Mouse (Mus musculus): ENCODE data around the gene Trpm7. TPM values are rescaled to one million over a fixed set of nuclear protein-coding genes. Genes with fewer than 3 reads are reported as not detected.
"Not testable (repeated sequence)": the region's sequence is repeated elsewhere in the genome, so short reads cannot be mapped to it uniquely, and the experiment has no call there.

The Trpm7 gene
- polyA plus RNA-seq, 1 experiment from 2014 or later: 34.2 TPM

DNA sequence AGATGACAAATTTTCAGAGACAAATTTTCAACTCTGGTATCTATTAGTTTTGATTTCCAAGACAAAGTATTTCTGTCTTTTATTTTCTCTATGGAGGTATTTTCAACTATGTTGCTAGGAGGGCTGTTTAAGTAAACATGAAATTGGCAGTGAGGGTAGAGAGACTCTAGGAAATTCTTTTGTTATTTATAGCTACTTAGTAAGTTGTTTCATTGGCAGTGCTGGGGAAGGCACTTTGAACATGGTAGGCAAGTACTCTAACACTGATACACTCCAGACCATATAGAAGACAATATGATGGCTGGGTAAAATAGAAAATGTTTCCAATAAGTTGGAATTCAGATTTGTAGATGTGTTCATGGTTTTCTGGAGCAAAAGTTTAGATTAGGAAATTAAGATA, 15.7 kb upstream of the Trpm7 start:
- ATAC-seq (ENCODE audit: low FRiP score) (no peak), DNase-seq (ENCODE audit: low spot score, missing footprints) (no peak)
- Histone ChIP-seq H3K9ac (ENCODE audit: low read length) (no peak overlapping the region), H3K27me3 (ENCODE audit: control insufficient read depth, insufficient read depth, low read length) (no peaks in the 10 kb centered on the region), H3K36me3 (ENCODE audit: control insufficient read depth, insufficient read depth, low read length) (no peaks in the 10 kb centered on the region), H3K9me3 (ENCODE audit: control insufficient read depth, low read length) (no peaks in the 10 kb centered on the region), H3K27ac (ENCODE audit: low read depth, low read length) (no peak overlapping the region), H3K4me2 (no peak overlapping the region), H3K4me1 (ENCODE audit: control insufficient read depth, insufficient read depth, low read length) (no peaks in the 10 kb centered on the region), H3K4me3 (ENCODE audit: low read depth, low read length) (no peak overlapping the region)

DNA sequence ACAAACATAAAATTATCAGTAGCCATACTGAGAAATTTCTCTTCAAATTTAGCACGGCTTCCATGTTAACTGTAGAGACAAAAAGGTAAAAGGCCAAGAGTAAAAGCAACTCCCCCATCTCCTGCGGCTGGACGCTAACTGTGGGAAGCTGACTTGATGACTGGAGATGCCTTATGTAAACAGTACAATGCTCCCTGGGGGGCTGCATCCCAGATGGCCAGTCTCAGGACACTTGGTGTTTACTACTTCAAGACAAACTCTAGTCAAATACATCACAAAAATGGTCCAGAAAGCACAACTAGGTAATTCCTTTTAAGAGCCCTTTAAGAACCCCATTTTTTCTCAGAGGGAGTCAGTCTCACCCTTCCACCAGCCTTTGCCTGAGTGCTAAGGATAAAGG, 11.1 kb upstream of the Trpm7 start:
- no peaks in the 10 kb centered on the region for H3K9me3 ChIP-seq (ENCODE audit: control insufficient read depth, low read length)
- no peak overlapping the region for H3K4me3 ChIP-seq (ENCODE audit: low read depth, low read length)
- H3K27me3 ChIP-seq (ENCODE audit: control insufficient read depth, insufficient read depth, low read length): no peaks in the 10 kb centered on the region
- DNase-seq (ENCODE audit: low spot score, missing footprints) (no peak), ATAC-seq (ENCODE audit: low FRiP score) (no peak)
- H3K4me2 ChIP-seq: no peak overlapping the region
- no peak overlapping the region for H3K27ac ChIP-seq (ENCODE audit: low read depth, low read length)
- WGBS: 71% methylated on average over 3 of the region's 3 CpGs
- H3K9ac ChIP-seq (ENCODE audit: low read length): no peak overlapping the region
- H3K4me1 ChIP-seq (ENCODE audit: control insufficient read depth, insufficient read depth, low read length): no peaks in the 10 kb centered on the region
- no peaks in the 10 kb centered on the region for H3K36me3 ChIP-seq (ENCODE audit: control insufficient read depth, insufficient read depth, low read length)

DNA sequence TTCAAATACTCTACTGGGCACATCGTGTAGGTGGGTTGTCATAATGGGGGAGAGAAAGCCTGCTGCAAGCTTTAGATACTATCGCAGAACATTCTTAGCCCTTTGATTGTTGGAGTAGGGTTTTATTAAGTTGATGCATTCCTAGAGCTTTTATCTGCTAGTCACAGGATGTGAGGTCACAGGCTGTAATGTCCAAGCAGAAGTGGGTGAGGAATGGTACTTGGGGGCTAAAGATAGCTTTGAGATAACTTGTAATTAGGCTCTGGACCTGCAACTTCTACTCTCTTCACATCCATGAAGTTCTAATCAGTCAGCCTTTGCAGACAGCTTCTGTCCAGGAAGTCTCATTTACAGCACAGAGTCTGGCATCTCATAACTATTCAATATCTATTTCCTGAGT, 9.8 kb upstream of the Trpm7 start:
- Histone ChIP-seq H3K27ac (ENCODE audit: low read depth, low read length) (no peak overlapping the region), H3K4me3 (ENCODE audit: low read depth, low read length) (no peak overlapping the region), H3K27me3 (ENCODE audit: control insufficient read depth, insufficient read depth, low read length) (no peaks in the 10 kb centered on the region), H3K9me3 (ENCODE audit: control insufficient read depth, low read length) (no peaks in the 10 kb centered on the region), H3K4me1 (ENCODE audit: control insufficient read depth, insufficient read depth, low read length) (no peaks in the 10 kb centered on the region), H3K36me3 (ENCODE audit: control insufficient read depth, insufficient read depth, low read length) (no peaks in the 10 kb centered on the region), H3K9ac (ENCODE audit: low read length) (no peak overlapping the region), H3K4me2 (no peak overlapping the region)
- 77% methylated on average over 2 of the region's 2 CpGs for WGBS
- ATAC-seq (ENCODE audit: low FRiP score) (no peak), DNase-seq (ENCODE audit: low spot score, missing footprints) (no peak)

DNA sequence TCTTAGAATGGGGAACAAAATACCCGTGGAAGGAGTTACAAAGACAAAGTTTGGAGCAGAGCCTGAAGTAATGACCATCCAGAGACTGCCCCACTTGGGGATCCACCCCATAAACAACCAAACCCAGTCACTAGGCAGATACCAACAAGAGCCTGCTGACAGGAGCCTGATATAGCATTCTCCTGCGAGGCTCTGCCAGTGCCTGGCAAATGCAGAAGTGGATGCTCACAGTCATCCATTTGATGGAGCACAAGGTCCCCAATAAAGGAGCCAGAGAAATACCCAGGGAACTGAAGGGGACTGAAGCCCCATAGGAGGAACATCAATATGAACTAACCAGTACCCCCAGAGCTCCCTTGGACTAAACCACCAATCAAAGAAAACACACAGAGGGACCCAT, 6.7 kb upstream of the Trpm7 start:
- DNase-seq (ENCODE audit: low spot score, missing footprints); H3K9me3 ChIP-seq (ENCODE audit: control insufficient read depth, low read length); H3K4me1 ChIP-seq (ENCODE audit: control insufficient read depth, insufficient read depth, low read length); ATAC-seq (ENCODE audit: low FRiP score); H3K9ac ChIP-seq (ENCODE audit: low read length); H3K36me3 ChIP-seq (ENCODE audit: control insufficient read depth, insufficient read depth, low read length); H3K27me3 ChIP-seq (ENCODE audit: control insufficient read depth, insufficient read depth, low read length); H3K27ac ChIP-seq (ENCODE audit: low read depth, low read length); H3K4me2 ChIP-seq; H3K4me3 ChIP-seq (ENCODE audit: low read depth, low read length): not testable (repeated sequence)
- 65% methylated on average over 2 of the region's 2 CpGs for WGBS

DNA sequence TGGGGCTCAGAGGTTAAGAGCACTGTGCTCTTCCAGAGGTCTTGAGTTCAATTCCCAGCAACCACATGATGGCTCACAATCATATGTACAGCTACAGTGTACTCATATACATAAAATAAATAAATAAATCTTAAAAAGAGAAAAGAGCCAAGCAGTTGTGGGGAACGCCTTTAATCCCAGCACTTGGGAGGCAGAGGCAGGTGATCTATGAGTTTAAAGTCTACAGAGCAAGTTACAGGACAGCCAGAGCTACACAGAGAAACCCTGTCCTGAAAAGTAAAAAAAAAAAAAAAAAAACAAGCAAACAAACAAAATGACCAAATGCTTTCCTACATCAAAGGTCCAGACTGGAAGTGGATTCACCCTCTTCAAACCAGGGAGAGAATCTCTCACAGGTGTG, 2.0 kb upstream of the Trpm7 start:
- 100% methylated on average over 1 of the region's 1 CpGs for WGBS
- ATAC-seq (ENCODE audit: low FRiP score) (no peak), DNase-seq (ENCODE audit: low spot score, missing footprints) (no peak)
- H3K9me3 ChIP-seq (ENCODE audit: control insufficient read depth, low read length): no peaks in the 10 kb centered on the region
- H3K4me2 ChIP-seq: no peak overlapping the region
- H3K4me1 ChIP-seq (ENCODE audit: control insufficient read depth, insufficient read depth, low read length): peaks cover 5% of the 10 kb centered on the region
- no peak overlapping the region for H3K4me3 ChIP-seq (ENCODE audit: low read depth, low read length)
- no peaks in the 10 kb centered on the region for H3K36me3 ChIP-seq (ENCODE audit: control insufficient read depth, insufficient read depth, low read length)
- no peak overlapping the region for H3K9ac ChIP-seq (ENCODE audit: low read length)
- H3K27me3 ChIP-seq (ENCODE audit: control insufficient read depth, insufficient read depth, low read length): no peaks in the 10 kb centered on the region
- H3K27ac ChIP-seq (ENCODE audit: low read depth, low read length): no peak overlapping the region

DNA sequence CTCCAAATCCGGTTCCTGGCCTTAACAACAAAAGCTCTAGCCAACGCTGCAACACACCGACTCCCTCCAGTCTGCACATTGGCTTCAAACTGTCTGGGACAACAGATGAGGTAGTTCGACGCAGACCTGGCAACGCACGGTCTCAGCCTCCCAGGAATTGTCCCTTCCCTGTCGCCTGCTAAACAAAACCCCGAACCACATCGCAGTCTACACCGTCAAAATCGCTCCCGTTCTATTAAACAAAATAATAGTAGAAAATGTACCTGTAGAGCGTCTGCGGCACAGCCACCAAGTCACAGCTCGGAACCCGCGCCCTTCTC, 554 bp downstream of the Trpm7 start:
- H3K27me3 ChIP-seq (ENCODE audit: control insufficient read depth, insufficient read depth, low read length): no peaks in the 10 kb centered on the region
- H3K4me1 ChIP-seq (ENCODE audit: control insufficient read depth, insufficient read depth, low read length): peaks cover 5% of the 10 kb centered on the region
- 0% methylated on average over 18 of the region's 18 CpGs for WGBS
- no peaks in the 10 kb centered on the region for H3K36me3 ChIP-seq (ENCODE audit: control insufficient read depth, insufficient read depth, low read length)
- DNase-seq (ENCODE audit: low spot score, missing footprints) (peak; percentile 93), ATAC-seq (ENCODE audit: low FRiP score) (peak; percentile 56)
- peak overlapping the region; percentile 64 for H3K4me2 ChIP-seq
- no peaks in the 10 kb centered on the region for H3K9me3 ChIP-seq (ENCODE audit: control insufficient read depth, low read length)
- peak overlapping the region; percentile 91 for H3K9ac ChIP-seq (ENCODE audit: low read length)
- peak overlapping the region; percentile 93 for H3K27ac ChIP-seq (ENCODE audit: low read depth, low read length)
- peak overlapping the region; percentile 81 for H3K4me3 ChIP-seq (ENCODE audit: low read depth, low read length)

DNA sequence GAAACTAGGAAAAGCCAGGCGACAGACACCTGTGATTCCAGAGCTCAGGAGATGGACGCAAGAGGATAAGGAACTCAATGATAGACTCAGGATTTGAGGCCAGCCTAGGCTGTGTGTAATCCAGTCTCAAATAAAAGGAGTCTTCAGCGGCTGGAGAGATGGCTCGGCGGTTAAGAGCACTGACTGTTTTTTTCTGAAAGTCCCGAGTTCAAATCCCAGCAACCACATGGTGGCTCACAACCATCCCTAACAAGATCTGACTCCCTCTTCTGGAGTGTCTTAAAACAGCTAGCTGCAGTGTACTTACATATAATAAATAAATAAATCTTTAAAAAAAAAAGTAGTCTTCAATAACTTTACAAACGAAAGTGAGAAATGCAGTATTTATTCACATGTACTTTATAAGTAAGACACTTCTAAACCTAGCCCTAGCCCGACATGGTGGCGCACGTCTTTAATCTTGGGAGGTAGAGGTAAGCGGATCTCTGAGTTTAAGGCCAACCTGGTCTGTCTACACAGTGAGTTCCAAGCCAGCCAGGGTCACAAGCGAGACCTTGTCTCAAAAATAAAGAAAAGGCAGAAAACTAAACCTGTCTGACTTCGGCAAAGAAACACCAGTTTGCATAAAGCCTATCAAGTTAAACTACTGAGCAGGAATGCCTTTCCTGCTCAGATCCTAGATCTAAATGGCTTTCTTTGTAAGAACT, 1.1 kb downstream of the Trpm7 start:
- DNase-seq (ENCODE audit: low spot score, missing footprints): peak; percentile 84
- Histone ChIP-seq H3K27me3 (ENCODE audit: control insufficient read depth, insufficient read depth, low read length) (no peaks in the 10 kb centered on the region), H3K9me3 (ENCODE audit: control insufficient read depth, low read length) (no peaks in the 10 kb centered on the region), H3K9ac (ENCODE audit: low read length) (peak overlapping the region; percentile 91), H3K4me2 (peak overlapping the region; percentile 64), H3K4me1 (ENCODE audit: control insufficient read depth, insufficient read depth, low read length) (peaks cover 5% of the 10 kb centered on the region), H3K27ac (ENCODE audit: low read depth, low read length) (peak overlapping the region; percentile 93; the same call in 1 of the 2 replicates), H3K4me3 (ENCODE audit: low read depth, low read length) (peak overlapping the region; percentile 81), H3K36me3 (ENCODE audit: control insufficient read depth, insufficient read depth, low read length) (no peaks in the 10 kb centered on the region)
- no peak for ATAC-seq (ENCODE audit: low FRiP score)
- 28% methylated on average over 13 of the region's 13 CpGs for WGBS

DNA sequence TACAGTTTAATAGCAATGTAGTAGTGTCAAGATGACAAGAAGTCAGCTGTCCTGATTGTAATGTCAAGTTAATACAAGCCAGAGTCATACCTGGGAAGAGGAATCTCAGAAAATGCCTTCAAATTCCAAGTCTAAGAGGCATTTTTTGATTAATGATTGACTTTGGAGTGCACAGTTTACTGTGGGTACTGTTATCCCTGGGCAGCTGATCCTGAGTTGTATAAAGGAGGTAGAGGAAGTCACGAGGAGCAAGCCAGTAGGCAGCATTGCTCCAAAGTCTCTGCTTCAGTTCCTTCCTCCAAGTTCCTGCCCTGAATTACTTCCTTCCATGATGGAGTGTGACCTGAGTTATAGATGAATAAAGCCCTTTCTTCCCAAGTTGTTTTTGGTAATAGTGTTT, 9.7 kb downstream of the Trpm7 start:
- no peak for ATAC-seq (ENCODE audit: low FRiP score)
- H3K4me3 ChIP-seq (ENCODE audit: low read depth, low read length): no peak overlapping the region
- DNase-seq (ENCODE audit: low spot score, missing footprints): no peak
- no peaks in the 10 kb centered on the region for H3K9me3 ChIP-seq (ENCODE audit: control insufficient read depth, low read length)
- 83% methylated on average over 1 of the region's 1 CpGs for WGBS
- H3K9ac ChIP-seq (ENCODE audit: low read length): no peak overlapping the region
- no peaks in the 10 kb centered on the region for H3K27me3 ChIP-seq (ENCODE audit: control insufficient read depth, insufficient read depth, low read length)
- H3K27ac ChIP-seq (ENCODE audit: low read depth, low read length): no peak overlapping the region
- H3K4me2 ChIP-seq: no peak overlapping the region
- H3K36me3 ChIP-seq (ENCODE audit: control insufficient read depth, insufficient read depth, low read length): no peaks in the 10 kb centered on the region
- no peaks in the 10 kb centered on the region for H3K4me1 ChIP-seq (ENCODE audit: control insufficient read depth, insufficient read depth, low read length)

DNA sequence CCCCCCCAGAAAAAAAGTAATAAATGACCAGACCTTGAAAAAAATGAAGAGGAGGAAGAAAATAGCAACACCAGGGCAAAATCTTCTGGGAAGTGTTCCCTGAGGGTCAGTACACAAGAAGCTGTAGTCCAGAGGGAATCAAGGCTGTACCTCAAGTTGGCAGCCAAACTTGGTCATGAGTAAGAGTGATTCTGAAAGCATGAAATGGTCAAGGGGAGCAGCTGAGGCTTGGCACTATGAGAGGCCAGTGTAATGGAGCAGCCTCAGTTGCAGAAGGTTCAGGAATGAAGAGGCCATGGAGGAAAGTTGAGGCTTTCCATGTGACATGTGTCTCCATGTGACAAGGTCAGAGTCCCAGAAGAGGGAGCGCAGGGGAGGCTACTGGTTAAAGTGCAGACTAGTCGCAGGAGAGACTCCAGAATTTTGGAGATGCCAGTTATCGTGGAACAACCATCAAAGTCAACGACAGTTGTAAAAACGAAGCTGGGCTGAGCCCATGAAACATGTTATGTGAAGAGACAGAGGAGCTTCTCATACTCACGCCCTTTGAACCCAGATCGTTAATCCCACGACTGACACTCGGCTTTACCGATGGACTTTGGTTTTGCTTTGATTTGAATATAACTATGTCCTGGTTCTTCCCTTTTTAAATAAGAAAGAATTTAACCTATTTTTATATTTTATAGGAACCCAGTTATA, 10.4 kb downstream of the Trpm7 start:
- H3K9ac ChIP-seq (ENCODE audit: low read length): no peak overlapping the region
- WGBS: 91% methylated on average over 10 of the region's 10 CpGs
- no peak for DNase-seq (ENCODE audit: low spot score, missing footprints)
- no peaks in the 10 kb centered on the region for H3K4me1 ChIP-seq (ENCODE audit: control insufficient read depth, insufficient read depth, low read length)
- no peak overlapping the region for H3K27ac ChIP-seq (ENCODE audit: low read depth, low read length)
- no peaks in the 10 kb centered on the region for H3K36me3 ChIP-seq (ENCODE audit: control insufficient read depth, insufficient read depth, low read length)
- no peaks in the 10 kb centered on the region for H3K9me3 ChIP-seq (ENCODE audit: control insufficient read depth, low read length)
- H3K27me3 ChIP-seq (ENCODE audit: control insufficient read depth, insufficient read depth, low read length): no peaks in the 10 kb centered on the region
- H3K4me3 ChIP-seq (ENCODE audit: low read depth, low read length): no peak overlapping the region
- ATAC-seq (ENCODE audit: low FRiP score): no peak
- H3K4me2 ChIP-seq: no peak overlapping the region

Measured in midbrain, embryonic 11.5 days (tissue).